Mouse (Mus musculus) heart, postnatal 14 days (tissue): ENCODE results near the gene Fndc3b. TPM values are rescaled to one million over a fixed set of nuclear protein-coding genes. Genes with fewer than 3 reads are reported as not detected.
"Not testable (repeated sequence)": the region's sequence is repeated elsewhere in the genome, so short reads cannot be mapped to it uniquely, and the experiment has no call there.

ENCODE experiments used
- DNase-seq, 2 experiments: peaks; one replicate each; pipeline ENCODE4 v3.0.0; 2021 to 2022
- intact Hi-C: fragments of 180-260 bp; cut with DNase I; formaldehyde crosslinking; loops from one replicate; pipeline ENCODE4 v1.15.1; 2025
- total RNA-seq, 2 experiments: library from RNA; stranded (reverse); gene quantifications; 2 replicates each; pipeline ENCODE4 v1.2.3; 2021

Gene Fndc3b
- total RNA-seq, 2 experiments from 2014 or later: 73.2 to 79.0 TPM

DNA sequence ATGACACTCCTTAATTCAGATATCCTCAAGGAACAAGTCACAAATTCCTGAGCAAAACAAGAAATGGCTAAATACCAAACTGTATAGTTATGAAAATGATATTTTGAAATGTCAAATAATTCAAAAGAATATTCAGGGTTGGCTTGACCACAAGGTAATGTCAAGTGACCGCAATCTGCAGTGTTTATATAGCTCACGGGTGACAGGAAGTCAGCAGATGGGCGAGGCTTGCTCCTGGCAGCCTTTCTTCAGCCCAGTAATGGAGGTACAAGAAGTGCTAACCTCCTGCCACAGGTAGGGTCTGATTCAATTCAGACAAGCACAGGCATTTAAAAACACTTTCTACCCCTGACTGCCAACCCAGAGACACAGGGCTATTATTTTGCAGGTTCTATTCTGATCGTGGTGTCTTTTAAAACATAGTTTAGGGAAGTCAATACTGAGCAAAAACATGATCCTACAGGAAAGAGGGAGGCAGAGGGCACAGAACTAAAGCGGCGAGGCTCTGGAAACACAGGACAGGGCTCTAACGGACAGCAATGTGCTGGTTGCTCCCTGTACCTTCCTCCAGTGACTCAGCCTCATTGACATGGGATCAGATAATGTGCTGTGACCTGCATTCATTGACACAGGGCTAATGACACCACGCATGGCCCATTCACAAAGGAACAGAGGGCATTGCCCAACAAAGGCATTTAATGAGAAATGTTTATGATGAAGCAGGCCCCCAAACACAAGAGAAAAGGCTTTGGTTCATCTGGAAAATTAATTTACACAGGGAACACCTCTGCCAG, 256.5 kb downstream of the Fndc3b start:
- intact Hi-C loops: loop anchor here (5.0 kb wide), 1 partner anchor 187 kb away; no protein-coding TSS in a partner anchor
- DNase-seq: no peak

DNA sequence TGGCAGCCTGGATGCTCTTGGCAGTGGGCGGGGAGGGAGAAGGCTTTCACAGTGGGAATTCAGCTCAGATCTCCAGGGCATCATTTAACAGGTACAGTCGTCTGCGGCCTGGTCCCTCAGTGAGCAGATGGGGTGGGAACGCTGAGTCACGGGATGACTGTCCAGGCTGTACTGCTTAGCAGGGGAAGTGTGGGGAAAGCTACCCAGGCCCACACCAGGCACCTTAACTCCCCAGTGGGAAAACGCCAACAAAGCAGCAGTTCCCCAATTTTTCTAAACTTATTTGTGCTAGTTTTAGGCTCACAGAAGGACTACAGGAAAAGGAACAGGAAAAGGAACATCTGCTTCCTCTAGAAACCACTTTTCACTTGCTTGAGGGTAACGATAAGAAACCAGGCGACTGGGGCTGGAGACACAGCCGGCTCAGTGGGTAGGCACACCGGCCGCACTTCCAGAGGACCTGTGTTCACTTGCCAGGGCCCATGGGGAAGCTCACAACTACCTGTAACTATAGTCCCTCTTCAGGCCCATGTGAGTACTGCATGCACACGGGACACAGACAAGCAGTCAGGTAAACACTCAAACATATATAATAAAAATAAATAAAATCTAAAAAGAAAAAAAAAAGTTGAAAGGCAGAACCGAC, 257.5 kb downstream of the Fndc3b start:
- intact Hi-C loops: no loop called here
- DNase-seq: no peak

GRCm38 (mm10) chr3:27449447-27449846, 261.7 kb downstream of the Fndc3b start:
- intact Hi-C loops: loop anchor here (10.0 kb wide), 1 partner anchor 275 kb away; no protein-coding TSS in a partner anchor
- DNase-seq: no peak

DNA sequence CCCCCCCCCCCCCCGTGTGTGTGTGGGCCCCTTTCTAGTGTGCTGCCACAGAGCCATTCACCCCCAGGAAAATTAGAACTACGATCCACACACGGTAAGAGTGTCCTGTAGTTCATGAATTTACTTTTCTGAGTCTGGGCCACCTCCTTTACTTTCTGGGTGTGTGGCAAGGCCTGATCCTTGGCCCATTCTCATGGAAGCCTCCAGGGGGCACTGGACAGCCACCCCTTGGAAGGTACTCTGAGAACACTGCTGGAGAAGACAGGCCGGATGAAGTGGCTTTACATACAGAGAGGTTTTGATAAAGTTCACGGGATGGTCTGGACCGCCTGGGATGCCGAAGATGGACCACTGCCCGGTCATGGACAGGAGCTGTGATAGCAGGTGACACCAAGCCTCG, 262.7 kb downstream of the Fndc3b start:
- intact Hi-C loops: loop anchor here (10.0 kb wide), 1 partner anchor 274 kb away; no protein-coding TSS in a partner anchor
- DNase-seq: peak in 1 of 2 experiments; percentile 33

- intact Hi-C loops: loop anchor here (10.0 kb wide), 1 partner anchor 265 kb away; no protein-coding TSS in a partner anchor
- no peak for DNase-seq
These were observed 271.4 kb downstream of the Fndc3b start for GRCm38 (mm10) chr3:27439704-27440103.

GRCm38 (mm10) chr3:27435096-27435620, 275.9 kb downstream of the Fndc3b start:
- intact Hi-C loops: no loop called here
- DNase-seq: no peak

- intact Hi-C loops: no loop called here
- DNase-seq: no peak
These were observed 278.1 kb downstream of the Fndc3b start for GRCm38 (mm10) chr3:27432981-27433380.

GRCm38 (mm10) chr3:27430621-27431263, 280.4 kb downstream of the Fndc3b start:
- DNase-seq: peak; percentile 47 to 61

GRCm38 (mm10) chr3:27427406-27427805, 283.7 kb downstream of the Fndc3b start:
- DNase-seq: no peak
- intact Hi-C loops: no loop called here

More at GRCm38 (mm10) chr3:27430621-27431263, 280.4 kb downstream of the Fndc3b start:
- intact Hi-C loops: no loop called here

DNA sequence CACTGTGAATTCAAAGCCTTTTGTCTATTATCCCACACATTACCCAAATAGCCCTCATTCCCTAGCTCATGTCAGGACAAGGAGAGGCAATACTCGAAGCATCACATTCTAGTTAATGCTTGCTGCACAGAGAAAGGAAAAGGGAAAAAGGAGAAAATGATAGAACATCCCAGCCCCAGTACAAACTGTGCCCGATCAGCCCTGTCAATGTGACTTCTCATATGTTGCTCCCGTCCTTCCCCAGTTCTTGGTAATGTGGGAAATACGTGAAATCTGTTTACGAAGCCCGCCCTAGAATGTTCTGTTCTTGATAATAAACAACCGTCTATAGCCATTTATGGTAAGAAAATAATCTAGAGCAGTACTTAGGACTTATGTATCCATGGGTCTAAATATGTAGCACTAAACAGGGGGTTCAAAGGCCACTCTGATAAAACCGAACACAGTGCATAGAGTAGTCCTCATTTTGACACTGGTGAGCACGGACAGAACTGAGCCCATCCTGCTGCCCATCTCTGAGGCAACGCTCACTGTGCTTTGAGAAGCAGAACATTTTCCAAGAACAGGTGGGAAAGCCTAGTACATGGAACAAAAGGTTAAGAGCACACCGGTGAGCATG, 286.9 kb downstream of the Fndc3b start:
- DNase-seq: no peak
- intact Hi-C loops: no loop called here

- no peak for DNase-seq
- intact Hi-C loops: no loop called here
These were observed 288.6 kb downstream of the Fndc3b start for GRCm38 (mm10) chr3:27422521-27422920.

DNA sequence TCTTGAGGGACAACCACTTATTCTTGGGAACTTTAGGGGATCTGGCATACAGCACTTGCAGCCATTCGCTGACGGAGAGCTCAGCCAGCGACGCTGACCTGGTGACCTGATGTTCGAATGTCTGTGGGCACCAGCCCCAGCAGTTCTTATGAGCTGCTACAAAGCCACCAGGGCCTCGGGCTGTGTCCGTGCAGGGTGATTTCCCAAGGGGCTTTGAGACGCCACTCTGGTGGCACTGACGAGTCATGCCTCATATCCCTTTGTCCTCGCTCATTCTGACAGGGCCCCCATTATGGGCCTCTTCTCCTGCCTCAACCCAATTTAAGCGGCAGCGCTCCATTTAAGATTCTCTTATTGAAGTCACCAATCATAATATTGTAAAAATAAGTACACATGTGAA, 289.1 kb downstream of the Fndc3b start:
- DNase-seq: no peak
- intact Hi-C loops: no loop called here

GRCm38 (mm10) chr3:27418602-27419001, 292.5 kb downstream of the Fndc3b start:
- intact Hi-C loops: no loop called here
- DNase-seq: no peak

- intact Hi-C loops: no loop called here
- DNase-seq: no peak
These were observed 294.3 kb downstream of the Fndc3b start for GRCm38 (mm10) chr3:27416786-27417185.

GRCm38 (mm10) chr3:27413566-27413965, 297.5 kb downstream of the Fndc3b start:
- no peak for DNase-seq
- intact Hi-C loops: no loop called here

- DNase-seq: no peak
- intact Hi-C loops: no loop called here
These were observed 299.8 kb downstream of the Fndc3b start for GRCm38 (mm10) chr3:27411286-27411685.

DNA sequence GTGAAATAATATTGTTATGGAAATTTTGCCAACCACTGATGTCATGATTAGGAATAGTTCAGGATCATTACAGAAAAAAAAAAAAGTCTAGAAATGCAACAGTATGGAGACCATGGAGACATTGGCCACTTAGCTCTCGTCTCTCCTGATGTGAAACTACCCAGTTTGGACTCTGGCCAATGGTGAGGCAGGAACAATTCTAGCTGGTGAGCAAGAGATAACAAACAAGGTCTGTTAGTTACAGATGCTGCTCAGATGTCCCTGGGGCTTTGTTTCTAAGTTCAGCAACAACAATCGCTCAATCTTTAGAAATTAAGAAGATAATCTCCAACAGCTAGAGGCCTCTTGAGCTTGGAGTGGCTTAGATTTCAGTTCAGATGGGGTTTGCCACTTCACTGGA, 302.5 kb downstream of the Fndc3b start:
- no peak for DNase-seq
- intact Hi-C loops: no loop called here

GRCm38 (mm10) chr3:27406440-27406839, 304.7 kb downstream of the Fndc3b start:
- DNase-seq: no peak
- intact Hi-C loops: no loop called here

- intact Hi-C loops, DNase-seq: not testable (repeated sequence)
These were observed 310.1 kb downstream of the Fndc3b start for GRCm38 (mm10) chr3:27400996-27401395.

DNA sequence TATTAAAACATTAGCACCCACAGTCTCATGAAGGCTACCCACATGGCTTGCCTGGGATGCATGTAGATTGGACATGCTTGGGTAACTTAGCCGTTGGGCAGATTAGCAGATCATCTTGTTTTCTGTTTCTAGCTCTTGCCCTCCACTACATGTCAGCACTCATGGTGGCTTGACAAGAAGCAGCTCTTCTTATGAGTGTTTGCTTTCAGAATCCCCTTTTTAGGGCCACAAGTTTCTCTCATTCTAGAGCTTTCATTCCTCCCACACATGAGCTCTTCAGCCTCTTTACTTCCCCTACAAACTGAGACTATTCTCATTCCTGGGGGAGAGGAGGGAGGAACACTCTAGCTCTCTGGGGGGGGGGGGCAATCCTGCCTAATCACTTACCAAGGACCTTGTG, 321.2 kb downstream of the Fndc3b start:
- intact Hi-C loops: no loop called here
- DNase-seq: no peak
